Mouse (Mus musculus) heart, embryonic 12.5 days (tissue): ENCODE results near the gene March2. TPM values are rescaled to one million over a fixed set of nuclear protein-coding genes. Genes with fewer than 3 reads are reported as not detected.
A peak's percentile ranks its signal among the peaks of the same experiment; 100 is the strongest.

Experiments
- ATAC-seq: fragments of 200-750 bp; cut with Nextera tagmentation; 2 replicates; pipeline ENCODE4 v1.8.0; 2017; ENCODE audit warnings: moderate TSS enrichment, moderate library complexity; ENCODE audit not compliant: insufficient number of reproducible peaks, low FRiP score
- H3K27ac ChIP-seq: fragments of 300-500 bp; sonication (generic); 2 replicates; pipeline ENCODE4 v1.5.1; 2016; ENCODE audit warnings: mild to moderate bottlenecking, moderate library complexity; ENCODE audit not compliant: poor library complexity, severe bottlenecking
- H3K27me3 ChIP-seq: fragments of 300-500 bp; sonication (generic); replicated peaks from 2 replicates; pipeline ENCODE4 v1.6.1; 2016; ENCODE audit warnings: mild to moderate bottlenecking, moderate library complexity
- H3K36me3 ChIP-seq: fragments of 300-500 bp; sonication (generic); 2 replicates; pipeline ENCODE4 v1.6.1; 2016; ENCODE audit warnings: mild to moderate bottlenecking, moderate library complexity
- H3K4me1 ChIP-seq: fragments of 300-500 bp; sonication (generic); replicated peaks from 2 replicates; pipeline ENCODE4 v1.6.1; 2016; ENCODE audit warnings: mild to moderate bottlenecking
- H3K4me2 ChIP-seq: fragments of 300-500 bp; sonication (generic); 2 replicates; pipeline ENCODE4 v1.6.1; 2016; ENCODE audit warnings: mild to moderate bottlenecking, moderate library complexity
- H3K4me3 ChIP-seq: fragments of 300-500 bp; sonication (generic); 2 replicates; pipeline ENCODE4 v1.5.1; 2016; ENCODE audit warnings: mild to moderate bottlenecking
- H3K9ac ChIP-seq: fragments of 300-500 bp; sonication (generic); 2 replicates; pipeline ENCODE4 v1.6.1; 2016; ENCODE audit warnings: mild to moderate bottlenecking, moderate library complexity
- H3K9me3 ChIP-seq: fragments of 300-500 bp; sonication (generic); replicated peaks from 2 replicates; pipeline ENCODE4 v1.6.1; 2016; ENCODE audit warnings: mild to moderate bottlenecking, moderate library complexity
- WGBS: fragments of 180-500 bp; shearing (Covaris S2); methylation state at CpG from one replicate; pipeline ENCODE4 v1.1.7; 2016; 5-methylcytosine and 5-hydroxymethylcytosine counted together
- polyA plus RNA-seq: library from polyadenylated mRNA; unstranded; fragments of >200 nt; fragmentation: Nextera tagmentation; extraction: Ambion mirVana; gene quantifications from 2 replicates; pipeline ENCODE4 v1.2.1, GENCODE M21; 2016

Gene March2
- polyA plus RNA-seq, 1 experiment from 2014 or later = 76.5 TPM

DNA sequence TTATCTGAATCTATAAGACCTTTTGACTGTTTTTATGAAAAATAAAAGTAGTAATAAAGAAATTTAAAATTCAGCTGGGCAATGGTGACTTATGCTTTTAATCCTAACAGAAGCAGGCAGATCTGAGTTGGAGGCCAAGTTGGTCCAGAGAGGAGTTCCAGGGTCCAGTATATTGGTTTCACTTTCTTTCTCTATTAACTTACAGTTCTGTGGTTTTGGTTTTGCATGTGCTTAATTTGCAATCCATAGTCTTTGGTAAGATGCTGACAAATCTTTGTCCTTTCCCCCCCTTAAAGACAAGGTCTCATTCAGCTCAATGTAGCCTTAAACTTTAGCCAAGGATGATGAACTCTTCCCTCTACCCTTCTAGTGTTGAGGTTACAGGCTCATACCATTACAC lies 39.7 kb downstream of the March2 start:
- Histone ChIP-seq H3K4me1 (peaks cover 33% of the 10 kb centered on the region), H3K4me3 (no peak overlapping the region), H3K27ac (no peak overlapping the region), H3K9ac (no peak overlapping the region), H3K4me2 (no peak overlapping the region), H3K36me3 (peaks cover 22% of the 10 kb centered on the region), H3K27me3 (no peaks in the 10 kb centered on the region), H3K9me3 (no peaks in the 10 kb centered on the region)
- ATAC-seq = no peak

DNA sequence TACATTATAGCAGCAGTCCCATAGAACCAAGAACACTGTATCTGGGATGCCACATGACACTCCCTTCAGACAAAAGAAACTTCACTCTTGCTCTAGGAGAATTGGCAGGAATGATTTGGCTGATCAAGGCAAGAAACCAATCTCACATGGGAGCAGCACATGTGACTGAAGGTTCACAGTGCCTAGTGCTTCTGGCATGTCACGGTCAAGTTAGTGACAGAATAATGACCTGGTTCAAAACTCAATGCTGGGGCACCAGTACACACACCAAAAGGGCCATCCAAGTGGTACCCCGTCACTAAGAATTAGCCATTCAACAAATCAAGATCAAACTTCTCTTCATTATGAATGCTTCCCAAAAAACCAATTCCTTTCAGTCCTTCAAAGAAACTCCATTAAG lies 42.4 kb downstream of the March2 start:
- no peak for ATAC-seq
- Histone ChIP-seq H3K36me3 (peaks cover 20% of the 10 kb centered on the region), H3K27me3 (no peaks in the 10 kb centered on the region), H3K27ac (no peak overlapping the region), H3K9ac (no peak overlapping the region), H3K4me2 (no peak overlapping the region), H3K9me3 (no peaks in the 10 kb centered on the region), H3K4me1 (peaks cover 15% of the 10 kb centered on the region; the same call in 1 of the 2 replicates), H3K4me3 (no peak overlapping the region)
- WGBS = 93% methylated on average over 2 of the region's 2 CpGs

- H3K27me3 ChIP-seq = no peaks in the 10 kb centered on the region
- no peak overlapping the region for H3K4me3 ChIP-seq
- ATAC-seq = no peak
- H3K4me2 ChIP-seq = no peak overlapping the region
- no peak overlapping the region for H3K9ac ChIP-seq
- no peaks in the 10 kb centered on the region for H3K9me3 ChIP-seq
- H3K27ac ChIP-seq = no peak overlapping the region
- peaks cover 20% of the 10 kb centered on the region for H3K36me3 ChIP-seq
- H3K4me1 ChIP-seq = peaks cover 15% of the 10 kb centered on the region; the same call in 1 of the 2 replicates
These were observed 43.0 kb downstream of the March2 start for GRCm38 (mm10) chr17:33675452-33675851.

DNA sequence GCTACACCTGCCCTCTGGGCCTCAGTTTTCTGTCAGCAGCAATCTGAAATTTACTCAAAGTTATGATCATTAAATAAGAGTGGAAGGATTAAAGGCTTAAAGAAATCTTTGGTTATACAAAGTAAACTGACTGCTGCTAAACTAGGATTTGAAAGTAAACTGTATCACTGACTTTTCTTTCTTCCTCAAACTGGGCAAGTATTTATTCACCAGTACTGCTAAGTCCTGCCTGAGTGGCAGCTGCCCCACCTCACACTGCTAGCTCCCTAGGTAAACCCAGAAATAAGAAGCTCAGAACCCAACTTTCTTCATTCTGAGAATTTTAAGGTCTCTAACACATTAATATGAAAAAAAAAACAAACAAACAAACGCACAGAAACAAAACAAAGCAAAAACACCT lies 44.6 kb downstream of the March2 start:
- no peak overlapping the region for H3K4me2 ChIP-seq
- no peak overlapping the region for H3K9ac ChIP-seq
- no peak for ATAC-seq
- H3K4me1 ChIP-seq = peaks cover 11% of the 10 kb centered on the region
- no peaks in the 10 kb centered on the region for H3K27me3 ChIP-seq
- H3K9me3 ChIP-seq = no peaks in the 10 kb centered on the region
- 75% methylated on average over 1 of the region's 1 CpGs for WGBS
- H3K36me3 ChIP-seq = peaks cover 20% of the 10 kb centered on the region
- H3K4me3 ChIP-seq = no peak overlapping the region
- no peak overlapping the region for H3K27ac ChIP-seq

DNA sequence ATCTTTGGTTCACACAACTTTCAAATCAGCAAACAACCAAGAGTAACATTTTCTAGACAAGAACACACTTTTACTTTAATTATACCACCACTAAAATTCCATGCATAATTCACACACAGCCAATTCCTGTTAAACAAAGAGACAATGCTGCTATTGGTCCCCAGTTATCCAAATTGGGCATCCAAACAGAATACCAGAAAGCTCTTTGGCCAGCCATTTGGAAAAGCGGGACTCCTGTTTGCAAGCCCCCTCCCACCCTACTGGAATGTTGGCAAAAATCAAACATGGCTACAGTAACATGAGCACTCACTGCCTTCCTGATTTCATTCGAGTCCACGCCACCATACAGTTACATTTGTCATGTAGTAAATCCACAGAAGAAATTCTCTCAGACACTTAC lies 48.8 kb downstream of the March2 start:
- Histone ChIP-seq H3K4me1 (no peaks in the 10 kb centered on the region; the same call in 1 of the 2 replicates), H3K27ac (no peak overlapping the region), H3K27me3 (no peaks in the 10 kb centered on the region), H3K9me3 (no peaks in the 10 kb centered on the region), H3K9ac (no peak overlapping the region), H3K4me3 (no peak overlapping the region), H3K36me3 (peaks cover 28% of the 10 kb centered on the region), H3K4me2 (no peak overlapping the region)
- 91% methylated on average over 3 of the region's 3 CpGs for WGBS
- ATAC-seq = no peak

GRCm38 (mm10) chr17:33666813-33667212 lies 51.7 kb downstream of the March2 start:
- Histone ChIP-seq H3K27ac (peak overlapping the region; percentile 24; the same call in 1 of the 2 replicates), H3K4me1 (no peaks in the 10 kb centered on the region; the same call in 1 of the 2 replicates), H3K27me3 (no peaks in the 10 kb centered on the region), H3K4me2 (no peak overlapping the region), H3K9ac (no peak overlapping the region), H3K36me3 (peaks cover 44% of the 10 kb centered on the region), H3K4me3 (no peak overlapping the region), H3K9me3 (no peaks in the 10 kb centered on the region)
- WGBS = 36% methylated on average over 3 of the region's 3 CpGs
- ATAC-seq = no peak

GRCm38 (mm10) chr17:33649781-33650475 lies 68.5 kb downstream of the March2 start:
- no peak overlapping the region for H3K9ac ChIP-seq
- no peak overlapping the region for H3K27ac ChIP-seq
- ATAC-seq = peak; percentile 56
- no peaks in the 10 kb centered on the region for H3K9me3 ChIP-seq
- no peak overlapping the region for H3K4me2 ChIP-seq
- WGBS = 97% methylated on average over 34 of the region's 34 CpGs
- no peaks in the 10 kb centered on the region for H3K4me1 ChIP-seq
- no peaks in the 10 kb centered on the region for H3K27me3 ChIP-seq
- peaks cover 92% of the 10 kb centered on the region for H3K36me3 ChIP-seq
- no peak overlapping the region for H3K4me3 ChIP-seq

- ATAC-seq = no peak
- Histone ChIP-seq H3K9me3 (no peaks in the 10 kb centered on the region), H3K36me3 (peaks cover 80% of the 10 kb centered on the region), H3K9ac (no peak overlapping the region), H3K27ac (no peak overlapping the region), H3K4me2 (no peak overlapping the region), H3K4me1 (no peaks in the 10 kb centered on the region; the same call in 1 of the 2 replicates), H3K27me3 (no peaks in the 10 kb centered on the region), H3K4me3 (no peak overlapping the region)
- 93% methylated on average over 8 of the region's 8 CpGs for WGBS
These were observed 73.4 kb downstream of the March2 start for GRCm38 (mm10) chr17:33645073-33645472.

DNA sequence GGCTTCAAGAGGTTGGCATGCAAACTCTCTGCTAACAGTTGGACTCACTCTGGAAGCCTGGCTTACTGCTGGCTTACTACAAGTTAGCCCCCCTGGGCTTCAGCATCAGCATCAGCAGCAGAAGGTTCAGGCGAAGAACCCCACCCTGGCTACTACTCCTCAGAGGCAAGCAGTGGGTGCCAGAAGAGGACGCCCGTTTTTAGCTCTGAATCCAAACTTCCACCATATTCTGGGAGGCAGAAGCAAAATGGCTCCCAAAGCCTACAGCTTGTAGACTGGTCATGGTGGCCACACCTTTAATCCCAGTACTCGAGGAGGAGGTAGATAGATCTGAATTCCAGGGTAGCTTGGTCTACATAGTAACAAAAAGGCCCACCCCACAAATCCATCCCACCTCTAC lies 74.4 kb downstream of the March2 start:
- 89% methylated on average over 4 of the region's 4 CpGs for WGBS
- Histone ChIP-seq H3K9ac (no peak overlapping the region), H3K4me3 (no peak overlapping the region), H3K9me3 (no peaks in the 10 kb centered on the region), H3K4me1 (no peaks in the 10 kb centered on the region; the same call in 1 of the 2 replicates), H3K27ac (no peak overlapping the region), H3K4me2 (no peak overlapping the region), H3K27me3 (no peaks in the 10 kb centered on the region), H3K36me3 (peaks cover 70% of the 10 kb centered on the region)
- no peak for ATAC-seq

- Histone ChIP-seq H3K36me3 (peaks cover 47% of the 10 kb centered on the region), H3K9me3 (no peaks in the 10 kb centered on the region), H3K4me3 (no peak overlapping the region), H3K9ac (no peak overlapping the region), H3K4me1 (no peaks in the 10 kb centered on the region; the same call in 1 of the 2 replicates), H3K27ac (no peak overlapping the region), H3K4me2 (no peak overlapping the region), H3K27me3 (no peaks in the 10 kb centered on the region)
- no peak for ATAC-seq
- 38% methylated on average over 6 of the region's 6 CpGs for WGBS
These were observed 78.7 kb downstream of the March2 start for GRCm38 (mm10) chr17:33639743-33640142.

- peaks cover 37% of the 10 kb centered on the region for H3K36me3 ChIP-seq
- H3K9me3 ChIP-seq = no peaks in the 10 kb centered on the region
- H3K4me1 ChIP-seq = no peaks in the 10 kb centered on the region; the same call in 1 of the 2 replicates
- H3K27ac ChIP-seq = no peak within 1 kb of the TSS
- H3K4me3 ChIP-seq = no peak within 1 kb of the TSS
- no peaks in the 10 kb centered on the region for H3K27me3 ChIP-seq
- 72% methylated on average over 4 of the region's 4 CpGs for WGBS
- H3K4me2 ChIP-seq = no peak within 1 kb of the TSS
- no peak within 1 kb of the TSS for H3K9ac ChIP-seq
- no peak for ATAC-seq
These were observed 80.8 kb downstream of the March2 start, which contains the start of gene Pram1 for GRCm38 (mm10) chr17:33637516-33638276. Pram1 (plus strand) TSS chr17:33638056.
